Mouse (Mus musculus): ENCODE data around the gene Ppcdc. TPM values are rescaled to one million over a fixed set of nuclear protein-coding genes. Genes with fewer than 3 reads are reported as not detected.

The Ppcdc gene
- polyA plus RNA-seq, 1 experiment from 2014 or later: 22.0 TPM

- ATAC-seq (replicated peaks; ENCODE audit: low FRiP score) (no peak), DNase-seq (ENCODE audit: low spot score) (no peak)
- Histone ChIP-seq H3K9me3 (ENCODE audit: control insufficient read depth, low read length) (peaks cover 8% of the 10 kb centered on the region; the same call in 1 of the 2 replicates), H3K36me3 (ENCODE audit: control insufficient read depth, insufficient read depth, low read length) (no peaks in the 10 kb centered on the region), H3K4me1 (replicated peaks; ENCODE audit: control insufficient read depth, insufficient read depth, low read length) (no peaks in the 10 kb centered on the region), H3K27ac (ENCODE audit: low read depth, low read length) (no peak overlapping the region), H3K4me2 (no peak overlapping the region), H3K4me3 (ENCODE audit: low read depth, low read length) (no peak overlapping the region), H3K9ac (ENCODE audit: low read depth, low read length) (no peak overlapping the region), H3K27me3 (replicated peaks; ENCODE audit: control insufficient read depth, insufficient read depth, low read length) (no peaks in the 10 kb centered on the region)
- 67% methylated on average over 5 of the region's 5 CpGs for WGBS
Observed at GRCm38 (mm10) chr9:57404036-57404435, 35.9 kb downstream of the Ppcdc start.

- 79% methylated on average over 15 of the region's 15 CpGs for WGBS
- H3K27me3 ChIP-seq (replicated peaks; ENCODE audit: control insufficient read depth, insufficient read depth, low read length): no peaks in the 10 kb centered on the region
- H3K9me3 ChIP-seq (ENCODE audit: control insufficient read depth, low read length): peaks cover 8% of the 10 kb centered on the region; the same call in 1 of the 2 replicates
- H3K27ac ChIP-seq (ENCODE audit: low read depth, low read length): no peak overlapping the region
- no peak for ATAC-seq (replicated peaks; ENCODE audit: low FRiP score)
- no peak overlapping the region for H3K4me3 ChIP-seq (ENCODE audit: low read depth, low read length)
- DNase-seq (ENCODE audit: low spot score): no peak
- no peak overlapping the region for H3K4me2 ChIP-seq
- no peaks in the 10 kb centered on the region for H3K36me3 ChIP-seq (ENCODE audit: control insufficient read depth, insufficient read depth, low read length)
- no peaks in the 10 kb centered on the region for H3K4me1 ChIP-seq (replicated peaks; ENCODE audit: control insufficient read depth, insufficient read depth, low read length)
- no peak overlapping the region for H3K9ac ChIP-seq (ENCODE audit: low read depth, low read length)
Observed at GRCm38 (mm10) chr9:57402318-57403251, 37.3 kb downstream of the Ppcdc start.

GRCm38 (mm10) chr9:57398773-57399172, 41.2 kb downstream of the Ppcdc start:
- Histone ChIP-seq H3K4me2 (no peak overlapping the region), H3K36me3 (ENCODE audit: control insufficient read depth, insufficient read depth, low read length) (no peaks in the 10 kb centered on the region), H3K27ac (ENCODE audit: low read depth, low read length) (no peak overlapping the region), H3K9ac (ENCODE audit: low read depth, low read length) (no peak overlapping the region), H3K9me3 (ENCODE audit: control insufficient read depth, low read length) (peaks cover 8% of the 10 kb centered on the region), H3K4me1 (replicated peaks; ENCODE audit: control insufficient read depth, insufficient read depth, low read length) (no peaks in the 10 kb centered on the region), H3K4me3 (ENCODE audit: low read depth, low read length) (no peak overlapping the region), H3K27me3 (replicated peaks; ENCODE audit: control insufficient read depth, insufficient read depth, low read length) (no peaks in the 10 kb centered on the region)
- DNase-seq (ENCODE audit: low spot score) (no peak), ATAC-seq (replicated peaks; ENCODE audit: low FRiP score) (no peak)
- 97% methylated on average over 2 of the region's 2 CpGs for WGBS

GRCm38 (mm10) chr9:57392892-57393291, 47.0 kb downstream of the Ppcdc start:
- Histone ChIP-seq H3K9ac (ENCODE audit: low read depth, low read length) (no peak overlapping the region), H3K9me3 (ENCODE audit: control insufficient read depth, low read length) (no peaks in the 10 kb centered on the region; the same call in none of the 2 replicates), H3K27ac (ENCODE audit: low read depth, low read length) (no peak overlapping the region), H3K27me3 (replicated peaks; ENCODE audit: control insufficient read depth, insufficient read depth, low read length) (no peaks in the 10 kb centered on the region), H3K4me1 (replicated peaks; ENCODE audit: control insufficient read depth, insufficient read depth, low read length) (0 out of 2 replicates have a peak, but pooled peaks cover 2% of the 10 kb centered on the region), H3K4me2 (no peak overlapping the region), H3K4me3 (ENCODE audit: low read depth, low read length) (no peak overlapping the region), H3K36me3 (ENCODE audit: control insufficient read depth, insufficient read depth, low read length) (no peaks in the 10 kb centered on the region)
- ATAC-seq (replicated peaks; ENCODE audit: low FRiP score) (no peak), DNase-seq (ENCODE audit: low spot score) (no peak)
- 67% methylated on average over 1 of the region's 1 CpGs for WGBS

- H3K4me1 ChIP-seq (replicated peaks; ENCODE audit: control insufficient read depth, insufficient read depth, low read length): 0 out of 2 replicates have a peak, but pooled peaks cover 2% of the 10 kb centered on the region
- H3K4me3 ChIP-seq (ENCODE audit: low read depth, low read length): no peak overlapping the region
- H3K9ac ChIP-seq (ENCODE audit: low read depth, low read length): no peak overlapping the region
- ATAC-seq (replicated peaks; ENCODE audit: low FRiP score): no peak
- H3K4me2 ChIP-seq: no peak overlapping the region
- H3K9me3 ChIP-seq (ENCODE audit: control insufficient read depth, low read length): no peaks in the 10 kb centered on the region; the same call in none of the 2 replicates
- no peak for DNase-seq (ENCODE audit: low spot score)
- no peaks in the 10 kb centered on the region for H3K36me3 ChIP-seq (ENCODE audit: control insufficient read depth, insufficient read depth, low read length)
- H3K27me3 ChIP-seq (replicated peaks; ENCODE audit: control insufficient read depth, insufficient read depth, low read length): no peaks in the 10 kb centered on the region
- H3K27ac ChIP-seq (ENCODE audit: low read depth, low read length): no peak overlapping the region
- WGBS: 71% methylated on average over 3 of the region's 3 CpGs
Observed at GRCm38 (mm10) chr9:57390869-57391268, 49.1 kb downstream of the Ppcdc start.

- no peak overlapping the region for H3K27ac ChIP-seq (ENCODE audit: low read depth, low read length)
- no peaks in the 10 kb centered on the region for H3K36me3 ChIP-seq (ENCODE audit: control insufficient read depth, insufficient read depth, low read length)
- H3K9me3 ChIP-seq (ENCODE audit: control insufficient read depth, low read length): no peaks in the 10 kb centered on the region; the same call in 1 of the 2 replicates
- H3K4me3 ChIP-seq (ENCODE audit: low read depth, low read length): no peak overlapping the region
- H3K4me2 ChIP-seq: no peak overlapping the region
- 0 out of 2 replicates have a peak, but pooled peaks cover 2% of the 10 kb centered on the region for H3K4me1 ChIP-seq (replicated peaks; ENCODE audit: control insufficient read depth, insufficient read depth, low read length)
- no peak overlapping the region for H3K9ac ChIP-seq (ENCODE audit: low read depth, low read length)
- H3K27me3 ChIP-seq (replicated peaks; ENCODE audit: control insufficient read depth, insufficient read depth, low read length): no peaks in the 10 kb centered on the region
- ATAC-seq (replicated peaks; ENCODE audit: low FRiP score) (no peak), DNase-seq (ENCODE audit: low spot score) (no peak)
- 0% methylated on average over 1 of the region's 1 CpGs for WGBS
Observed at GRCm38 (mm10) chr9:57389131-57389530, 50.8 kb downstream of the Ppcdc start.

- ATAC-seq (replicated peaks; ENCODE audit: low FRiP score) (no peak), DNase-seq (ENCODE audit: low spot score) (no peak)
- no peaks in the 10 kb centered on the region for H3K36me3 ChIP-seq (ENCODE audit: control insufficient read depth, insufficient read depth, low read length)
- no peak overlapping the region for H3K27ac ChIP-seq (ENCODE audit: low read depth, low read length)
- no peak overlapping the region for H3K9ac ChIP-seq (ENCODE audit: low read depth, low read length)
- 0 out of 2 replicates have a peak, but pooled peaks cover 2% of the 10 kb centered on the region for H3K4me1 ChIP-seq (replicated peaks; ENCODE audit: control insufficient read depth, insufficient read depth, low read length)
- no peak overlapping the region for H3K4me2 ChIP-seq
- no peaks in the 10 kb centered on the region for H3K27me3 ChIP-seq (replicated peaks; ENCODE audit: control insufficient read depth, insufficient read depth, low read length)
- 79% methylated on average over 4 of the region's 4 CpGs for WGBS
- H3K9me3 ChIP-seq (ENCODE audit: control insufficient read depth, low read length): no peaks in the 10 kb centered on the region; the same call in 1 of the 2 replicates
- H3K4me3 ChIP-seq (ENCODE audit: low read depth, low read length): no peak overlapping the region
Observed at GRCm38 (mm10) chr9:57386926-57387325, 53.0 kb downstream of the Ppcdc start.

GRCm38 (mm10) chr9:57384621-57385020, 55.3 kb downstream of the Ppcdc start:
- DNase-seq (ENCODE audit: low spot score): no peak
- 65% methylated on average over 2 of the region's 2 CpGs for WGBS

More at GRCm38 (mm10) chr9:57384621-57385020, 55.3 kb downstream of the Ppcdc start:
- Histone ChIP-seq H3K4me1 (replicated peaks; ENCODE audit: control insufficient read depth, insufficient read depth, low read length) (0 out of 2 replicates have a peak, but pooled peaks cover 2% of the 10 kb centered on the region), H3K9me3 (ENCODE audit: control insufficient read depth, low read length) (no peaks in the 10 kb centered on the region), H3K9ac (ENCODE audit: low read depth, low read length) (no peak overlapping the region), H3K27ac (ENCODE audit: low read depth, low read length) (no peak overlapping the region), H3K4me2 (no peak overlapping the region), H3K27me3 (replicated peaks; ENCODE audit: control insufficient read depth, insufficient read depth, low read length) (no peaks in the 10 kb centered on the region), H3K36me3 (ENCODE audit: control insufficient read depth, insufficient read depth, low read length) (no peaks in the 10 kb centered on the region), H3K4me3 (ENCODE audit: low read depth, low read length) (no peak overlapping the region)
- ATAC-seq (replicated peaks; ENCODE audit: low FRiP score): no peak
